Mouse (Mus musculus): ENCODE measurements around the gene Galnt7. TPM values are rescaled to one million over a fixed set of nuclear protein-coding genes. Genes with fewer than 3 reads are reported as not detected.

Galnt7 gene
- total RNA-seq, 1 experiment: 17.7 TPM

DNA sequence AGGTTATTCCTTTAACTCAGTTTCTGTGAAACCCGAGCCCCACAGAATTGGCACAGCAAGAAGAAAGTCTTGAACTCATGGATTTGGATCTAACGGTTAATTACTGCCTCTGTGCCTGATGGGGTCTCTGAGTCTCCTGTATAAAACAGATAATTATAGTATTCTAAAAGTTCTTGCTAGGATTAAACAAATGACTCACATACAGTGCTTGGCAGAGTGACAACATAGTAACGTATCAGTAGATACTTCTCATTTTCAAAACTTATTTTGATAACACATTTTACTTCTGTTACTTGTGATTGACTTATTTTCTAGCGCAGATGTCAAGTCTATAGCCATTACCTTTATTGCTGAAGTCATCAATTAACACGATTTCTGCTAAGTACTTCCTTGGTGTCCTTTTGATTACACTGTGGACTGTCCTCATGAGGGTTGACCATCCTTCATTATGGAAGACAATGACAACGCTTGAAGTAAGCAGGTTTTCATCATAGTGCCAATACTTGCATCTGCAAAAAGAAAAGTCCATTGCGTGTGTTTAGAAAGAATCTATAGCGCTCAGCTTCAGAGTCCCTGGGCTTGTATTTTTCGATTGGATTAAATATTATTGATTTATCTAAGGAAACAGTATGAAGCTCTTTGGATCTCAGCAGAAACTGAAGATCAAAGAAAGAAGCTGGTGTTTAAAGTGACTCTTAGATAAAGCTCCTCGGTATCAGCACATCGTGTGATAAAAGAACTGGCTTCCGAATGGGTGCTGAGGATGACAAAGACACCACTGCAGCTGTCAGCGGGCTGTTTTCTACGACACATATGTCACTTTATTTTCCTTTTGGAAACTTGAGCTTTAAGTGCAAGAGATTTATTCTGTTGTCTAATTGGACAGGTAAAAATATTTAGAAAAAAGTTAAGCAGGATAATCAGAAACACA lies 100.5 kb downstream of the Galnt7 start:
- Histone ChIP-seq H3K4me3 (ENCODE audit: insufficient read depth in 1 of 2, low read depth in 1 of 2, low read length in 2 of 2, poor library complexity in 1 of 2, severe bottlenecking in 1 of 2) (no peak overlapping the region), H3K9me3 (ENCODE audit: control insufficient read depth, insufficient read depth, low read depth, low read length) (no peaks in the 10 kb centered on the region), H3K4me1 (ENCODE audit: control insufficient read depth in 2 of 2, insufficient read depth in 2 of 2, low read length in 2 of 2, poor library complexity in 1 of 2) (no peaks in the 10 kb centered on the region), H3K9ac (ENCODE audit: insufficient read depth, low read depth, low read length, poor library complexity, severe bottlenecking) (no peak overlapping the region), H3K27ac (ENCODE audit: insufficient read depth, low read depth, low read length, poor library complexity, severe bottlenecking) (no peak overlapping the region), H3K36me3 (ENCODE audit: control insufficient read depth, insufficient read depth, low read length, poor library complexity, severe bottlenecking) (no peaks in the 10 kb centered on the region)
- in situ Hi-C loops (cut with MboI; ENCODE audit: low sequenced_read_pairs in 2 of 2, unreplicated experiment in 2 of 2): no loop called here
- DNase-seq (ENCODE audit: low read depth, low spot score): no peak
- TF ChIP-seq MAFK (IDR thresholded peaks at IDR 0.05; ENCODE audit: insufficient read depth, low read depth, low read length) (no peak), CHD2 (IDR thresholded peaks at IDR 0.05; ENCODE audit: low read depth, low read length) (no peak), ZNF384 (IDR thresholded peaks at IDR 0.05; ENCODE audit: low read depth, low read length) (no peak), ZC3H11A (IDR thresholded peaks at IDR 0.05; ENCODE audit: borderline replicate concordance, low read depth, low read length) (no peak), HCFC1 (IDR thresholded peaks at IDR 0.05; ENCODE audit: borderline replicate concordance, insufficient read depth, low read length) (no peak)

DNA sequence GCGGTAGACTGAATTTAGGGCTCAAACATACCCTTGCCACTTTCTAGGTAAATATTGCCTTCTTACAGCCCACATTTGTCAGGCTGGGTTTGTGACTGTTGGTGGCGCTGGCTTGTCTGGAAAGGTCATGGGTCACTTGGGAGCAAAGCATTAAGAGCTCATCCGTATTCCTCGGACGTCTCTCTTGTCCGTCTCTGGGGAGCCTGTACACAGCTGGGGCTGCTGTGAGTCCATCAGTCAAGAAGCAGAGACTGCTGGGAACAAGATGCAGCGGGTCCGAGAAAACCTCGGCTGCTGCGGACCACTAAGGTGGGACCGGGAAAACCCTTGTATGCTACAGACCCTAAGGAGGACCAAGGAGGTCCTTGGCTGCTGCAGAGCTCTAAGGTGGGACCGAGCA lies 105.3 kb downstream of the Galnt7 start:
- no peak overlapping the region for H3K4me3 ChIP-seq (ENCODE audit: insufficient read depth in 1 of 2, low read depth in 1 of 2, low read length in 2 of 2, poor library complexity in 1 of 2, severe bottlenecking in 1 of 2)
- no peak for TF ChIP-seq MAFK (IDR thresholded peaks at IDR 0.05; ENCODE audit: insufficient read depth, low read depth, low read length)
- no peak for TF ChIP-seq ZC3H11A (IDR thresholded peaks at IDR 0.05; ENCODE audit: borderline replicate concordance, low read depth, low read length)
- TF ChIP-seq ZNF384 (IDR thresholded peaks at IDR 0.05; ENCODE audit: low read depth, low read length): no peak
- TF ChIP-seq HCFC1 (IDR thresholded peaks at IDR 0.05; ENCODE audit: borderline replicate concordance, insufficient read depth, low read length): no peak
- TF ChIP-seq CHD2 (IDR thresholded peaks at IDR 0.05; ENCODE audit: low read depth, low read length): no peak
- no peak overlapping the region for H3K27ac ChIP-seq (ENCODE audit: insufficient read depth, low read depth, low read length, poor library complexity, severe bottlenecking)
- no peaks in the 10 kb centered on the region for H3K9me3 ChIP-seq (ENCODE audit: control insufficient read depth, insufficient read depth, low read depth, low read length)
- in situ Hi-C loops (cut with MboI; ENCODE audit: low sequenced_read_pairs in 2 of 2, unreplicated experiment in 2 of 2): loop anchor here in 1 of 2 experiments (10.0 kb wide), 1 partner anchor 257 kb away; no protein-coding TSS in a partner anchor
- H3K36me3 ChIP-seq (ENCODE audit: control insufficient read depth, insufficient read depth, low read length, poor library complexity, severe bottlenecking): no peaks in the 10 kb centered on the region
- no peaks in the 10 kb centered on the region for H3K4me1 ChIP-seq (ENCODE audit: control insufficient read depth in 2 of 2, insufficient read depth in 2 of 2, low read length in 2 of 2, poor library complexity in 1 of 2)
- H3K9ac ChIP-seq (ENCODE audit: insufficient read depth, low read depth, low read length, poor library complexity, severe bottlenecking): no peak overlapping the region
- no peak for DNase-seq (ENCODE audit: low read depth, low spot score)

GRCm38 (mm10) chr8:57546834-57547233 lies 106.0 kb downstream of the Galnt7 start:
- H3K36me3 ChIP-seq (ENCODE audit: control insufficient read depth, insufficient read depth, low read length, poor library complexity, severe bottlenecking): no peaks in the 10 kb centered on the region
- no peaks in the 10 kb centered on the region for H3K4me1 ChIP-seq (ENCODE audit: control insufficient read depth in 2 of 2, insufficient read depth in 2 of 2, low read length in 2 of 2, poor library complexity in 1 of 2)
- no peaks in the 10 kb centered on the region for H3K9me3 ChIP-seq (ENCODE audit: control insufficient read depth, insufficient read depth, low read depth, low read length)
- H3K27ac ChIP-seq (ENCODE audit: insufficient read depth, low read depth, low read length, poor library complexity, severe bottlenecking): no peak overlapping the region
- H3K4me3 ChIP-seq (ENCODE audit: insufficient read depth in 1 of 2, low read depth in 1 of 2, low read length in 2 of 2, poor library complexity in 1 of 2, severe bottlenecking in 1 of 2): no peak overlapping the region
- no peak overlapping the region for H3K9ac ChIP-seq (ENCODE audit: insufficient read depth, low read depth, low read length, poor library complexity, severe bottlenecking)
- TF ChIP-seq HCFC1 (IDR thresholded peaks at IDR 0.05; ENCODE audit: borderline replicate concordance, insufficient read depth, low read length) (no peak), MAFK (IDR thresholded peaks at IDR 0.05; ENCODE audit: insufficient read depth, low read depth, low read length) (no peak), ZC3H11A (IDR thresholded peaks at IDR 0.05; ENCODE audit: borderline replicate concordance, low read depth, low read length) (no peak)
- no peak for DNase-seq (ENCODE audit: low read depth, low spot score)
- in situ Hi-C loops (cut with MboI; ENCODE audit: low sequenced_read_pairs in 2 of 2, unreplicated experiment in 2 of 2): loop anchor here in 1 of 2 experiments (10.0 kb wide), 1 partner anchor 258 kb away; no protein-coding TSS in a partner anchor

- in situ Hi-C loops (cut with MboI; ENCODE audit: low sequenced_read_pairs in 2 of 2, unreplicated experiment in 2 of 2): loop anchor here in 1 of 2 experiments (10.0 kb wide), 1 partner anchor 258 kb away; no protein-coding TSS in a partner anchor
These were observed 106.4 kb downstream of the Galnt7 start for GRCm38 (mm10) chr8:57546401-57546800.

More at GRCm38 (mm10) chr8:57546401-57546800, 106.4 kb downstream of the Galnt7 start:
- DNase-seq (ENCODE audit: low read depth, low spot score): no peak
- no peak overlapping the region for H3K9ac ChIP-seq (ENCODE audit: insufficient read depth, low read depth, low read length, poor library complexity, severe bottlenecking)
- no peaks in the 10 kb centered on the region for H3K9me3 ChIP-seq (ENCODE audit: control insufficient read depth, insufficient read depth, low read depth, low read length)
- H3K4me1 ChIP-seq (ENCODE audit: control insufficient read depth in 2 of 2, insufficient read depth in 2 of 2, low read length in 2 of 2, poor library complexity in 1 of 2): no peaks in the 10 kb centered on the region
- no peak overlapping the region for H3K27ac ChIP-seq (ENCODE audit: insufficient read depth, low read depth, low read length, poor library complexity, severe bottlenecking)
- TF ChIP-seq HCFC1 (IDR thresholded peaks at IDR 0.05; ENCODE audit: borderline replicate concordance, insufficient read depth, low read length) (no peak), CHD2 (IDR thresholded peaks at IDR 0.05; ENCODE audit: low read depth, low read length) (no peak), ZNF384 (IDR thresholded peaks at IDR 0.05; ENCODE audit: low read depth, low read length) (no peak), MAFK (IDR thresholded peaks at IDR 0.05; ENCODE audit: insufficient read depth, low read depth, low read length) (no peak), ZC3H11A (IDR thresholded peaks at IDR 0.05; ENCODE audit: borderline replicate concordance, low read depth, low read length) (no peak)
- no peak overlapping the region for H3K4me3 ChIP-seq (ENCODE audit: insufficient read depth in 1 of 2, low read depth in 1 of 2, low read length in 2 of 2, poor library complexity in 1 of 2, severe bottlenecking in 1 of 2)
- H3K36me3 ChIP-seq (ENCODE audit: control insufficient read depth, insufficient read depth, low read length, poor library complexity, severe bottlenecking): no peaks in the 10 kb centered on the region

Data from ES-E14 (cell line).